Mouse (Mus musculus) heart, adult 2 months (tissue): Measurements from ENCODE around the gene Erg.

Experiments used
- CTCF ChIP-seq: fragments of 200-600 bp; IDR thresholded peaks from 2 replicates; pipeline ENCODE4 v1.8.1; 2022; ENCODE audit warnings: antibody characterized with exemption, mild to moderate bottlenecking, moderate library complexity
- EP300 ChIP-seq: fragments of 200-500 bp; IDR thresholded peaks from 2 replicates; pipeline ENCODE4 v1.6.1; 2011; ENCODE audit warnings: low read depth, low read length, control low read depth; ENCODE audit not compliant: insufficient read depth
- POLR2A ChIP-seq: fragments of 200-500 bp; IDR thresholded peaks from 2 replicates; pipeline ENCODE4 v1.6.1; 2011; ENCODE audit warnings: mild to moderate bottlenecking, low read depth, low read length, control low read depth; ENCODE audit not compliant: insufficient read depth

DNA sequence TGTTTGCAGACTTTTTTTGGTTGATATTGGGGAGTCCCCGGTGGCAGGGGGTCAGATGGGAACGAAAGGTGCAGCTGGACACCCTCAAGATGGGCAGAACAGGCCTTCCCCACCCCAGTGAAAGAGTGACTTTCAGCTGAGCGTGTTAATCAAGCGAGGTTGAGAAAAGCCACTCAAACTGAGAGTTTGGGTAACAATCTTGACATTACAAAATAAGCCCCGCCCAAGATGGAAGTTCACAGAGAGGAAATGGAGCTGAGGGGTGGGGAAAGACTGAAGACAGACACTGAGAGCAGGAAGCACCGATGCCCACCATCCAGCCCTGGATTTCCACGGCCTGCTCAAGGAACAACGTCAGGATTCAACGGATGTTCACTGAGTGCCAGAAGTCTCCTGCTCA lies 237.8 kb downstream of the Erg start:
- TF ChIP-seq POLR2A (no peak), EP300 (no peak), CTCF (no peak)
